Mouse (Mus musculus) heart, postnatal 14 days (tissue): Measurements from ENCODE around the gene Olfr1143. TPM values are rescaled to one million over a fixed set of nuclear protein-coding genes. Genes with fewer than 3 reads are reported as not detected.

Experiments used
- DNase-seq, 2 experiments: peaks; one replicate each; pipeline ENCODE4 v3.0.0; 2021 to 2022
- intact Hi-C: fragments of 180-260 bp; cut with DNase I; formaldehyde crosslinking; loops from one replicate; pipeline ENCODE4 v1.15.1; 2025
- long read RNA-seq, 2 experiments: library from polyadenylated mRNA; stranded (forward); transcript quantifications; one replicate each; pipeline ENCODE4 v2.0.0; 2021
- total RNA-seq, 2 experiments: library from RNA; stranded (reverse); gene quantifications; 2 replicates each; pipeline ENCODE4 v1.2.3; 2021

Olfr1143 gene
- total RNA-seq: not detected
- long read RNA-seq, experiment 1: 0 reads
- long read RNA-seq, experiment 2: 0 reads

DNA sequence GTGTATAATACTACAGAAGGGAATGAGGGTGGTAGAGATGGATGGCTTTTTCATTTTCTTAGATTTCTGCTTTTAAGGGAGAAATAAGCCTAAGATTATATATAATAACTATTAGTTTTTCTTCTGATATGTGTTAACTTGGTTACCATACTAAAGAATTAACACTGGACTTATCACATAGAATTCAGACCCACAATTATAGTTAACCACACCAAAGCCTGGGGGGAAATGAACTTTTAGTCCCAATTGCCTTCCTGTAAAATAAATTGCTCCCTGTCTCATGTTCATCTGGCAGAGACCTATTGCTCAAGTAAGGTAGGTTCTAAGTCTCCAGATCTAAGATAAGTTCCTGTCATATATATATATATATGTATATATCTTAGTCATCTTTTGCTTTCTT is at the start of gene Olfr1143:
Gene Olfr1143 (plus strand): TSS at position 301 of the 400 bp plus-strand sequence.
- DNase-seq: no peak
- intact Hi-C loops: no loop called here

DNA sequence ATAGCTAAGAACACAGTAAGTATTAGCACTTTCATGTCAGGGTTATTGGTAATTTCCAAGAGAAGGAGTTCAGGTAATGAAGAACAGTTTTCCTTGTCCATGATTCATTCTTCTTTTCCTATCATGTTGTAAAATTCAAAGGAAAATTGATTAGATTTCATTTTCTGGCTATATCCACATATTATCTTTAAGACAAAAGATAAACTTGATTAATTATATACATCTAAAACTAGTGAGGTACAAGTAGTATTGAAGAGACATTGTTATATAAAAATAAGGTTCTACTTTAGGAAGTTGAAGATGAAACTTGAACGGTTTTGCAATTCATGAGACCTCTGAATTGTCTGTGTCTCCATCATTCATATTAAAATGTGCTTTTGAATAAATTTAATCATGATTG is 46.5 kb upstream of the Olfr1143 start, which contains the start of gene Olfr1141:
Gene Olfr1141 (minus strand): TSS at position 101 of the 400 bp plus-strand sequence.
- intact Hi-C loops: no loop called here
- DNase-seq: no peak

DNA sequence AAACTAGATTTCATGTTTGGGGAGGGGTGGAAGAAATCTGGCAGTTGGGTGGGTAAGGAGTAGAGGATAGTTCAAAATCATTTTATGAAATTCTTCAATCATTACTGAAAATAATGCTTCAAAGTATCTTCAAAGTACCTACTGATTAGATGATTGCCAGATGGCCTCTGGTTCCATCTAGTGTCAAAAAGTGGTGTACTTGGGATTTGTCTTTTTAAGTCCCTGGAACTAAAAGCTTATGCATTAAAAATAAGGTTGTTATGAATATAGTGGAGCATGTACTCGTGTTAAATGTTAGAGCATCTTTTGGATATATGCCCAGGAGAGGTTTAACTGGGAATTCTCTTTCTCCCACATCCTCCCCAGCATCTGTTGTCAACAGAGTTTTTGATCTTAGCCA is 24.2 kb upstream of the Olfr1143 start:
- DNase-seq: no peak
- intact Hi-C loops: no loop called here

DNA sequence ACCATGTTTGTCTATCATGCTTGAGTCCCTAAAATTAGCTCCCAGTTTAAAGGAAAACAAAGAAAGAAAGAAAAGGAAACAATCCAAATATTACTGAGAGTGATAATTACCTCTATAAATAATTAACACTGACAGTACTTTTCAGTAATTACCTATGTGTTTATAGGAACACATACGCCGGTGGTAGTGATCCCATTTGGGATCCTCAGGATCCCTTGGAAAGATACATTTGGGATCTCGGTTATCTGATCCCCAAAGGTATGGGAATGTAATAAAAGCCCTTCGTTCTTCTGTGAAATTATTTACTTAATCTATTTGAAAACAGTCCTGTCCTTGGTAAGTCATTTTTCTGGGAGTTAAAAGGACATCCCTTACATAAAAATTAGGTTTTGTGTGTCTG is 21.2 kb upstream of the Olfr1143 start, which contains the start of gene Olfr152:
Gene Olfr152 (plus strand): TSS at position 301 of the 400 bp plus-strand sequence.
- DNase-seq: no peak
- intact Hi-C loops: no loop called here

DNA sequence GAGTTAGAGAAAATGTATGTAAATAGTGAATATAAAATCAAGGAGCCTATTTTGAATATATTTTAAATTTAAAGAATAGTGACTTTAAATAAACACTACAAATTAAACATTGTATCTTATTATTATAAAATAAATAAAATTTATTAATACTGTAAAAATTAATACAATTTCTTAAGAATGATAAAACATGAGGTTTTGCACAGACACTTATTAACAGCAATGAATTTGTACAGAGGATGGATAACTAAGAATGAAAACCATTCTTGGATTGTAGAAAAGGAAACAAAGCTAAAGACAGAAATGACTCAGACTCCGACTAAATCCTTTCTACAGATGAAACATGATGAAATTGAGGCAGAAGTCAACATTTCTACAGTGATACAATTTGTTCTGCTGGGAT is 9.1 kb downstream of the Olfr1143 start, which contains the start of gene Olfr1145:
Gene Olfr1145 (plus strand): TSS at position 301 of the 400 bp plus-strand sequence.
- intact Hi-C loops: no loop called here
- no peak for DNase-seq

DNA sequence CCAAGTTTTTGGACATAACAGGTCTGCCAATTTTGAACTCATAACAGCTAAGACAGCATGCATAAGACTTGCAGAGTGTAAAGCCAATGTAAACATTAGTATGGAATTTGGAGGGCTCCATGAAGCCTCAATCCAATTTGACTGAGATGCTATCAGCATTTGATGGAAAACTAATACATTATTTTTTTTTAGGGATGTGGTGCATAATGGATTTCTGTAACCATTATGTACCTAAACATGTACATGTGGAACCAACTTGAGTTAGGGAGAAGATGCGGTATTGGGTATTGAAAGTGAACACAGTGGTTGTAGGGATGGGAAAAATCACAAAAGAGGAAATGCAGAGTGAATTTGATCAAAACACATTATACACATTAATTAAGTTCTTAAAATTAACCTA is 29.8 kb downstream of the Olfr1143 start, which contains the start of gene Olfr1148:
Gene Olfr1148 (plus strand): TSS at position 301 of the 400 bp plus-strand sequence.
- DNase-seq: no peak
- intact Hi-C loops: no loop called here

DNA sequence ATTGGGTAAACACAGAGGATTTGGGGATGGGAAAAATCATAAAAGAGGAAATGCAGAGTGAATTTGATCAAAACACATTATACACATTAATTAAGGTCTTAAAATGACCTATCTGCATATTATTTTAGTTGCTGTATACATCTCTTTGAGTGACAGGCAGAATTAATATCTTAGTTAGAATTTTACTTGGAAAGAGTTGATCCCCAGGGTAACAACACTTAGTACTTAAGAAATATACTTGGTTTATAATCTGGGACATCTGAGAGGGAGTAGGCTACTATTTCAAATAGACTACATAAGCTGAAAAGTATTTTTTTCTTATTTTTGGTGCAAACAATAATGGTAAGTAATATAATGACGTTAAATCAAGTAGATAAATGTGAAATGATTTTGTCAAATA is 43.3 kb downstream of the Olfr1143 start, which contains the start of gene Olfr1150-ps1:
Gene Olfr1150-ps1 (plus strand): TSS at position 301 of the 400 bp plus-strand sequence.
- intact Hi-C loops: no loop called here
- DNase-seq: no peak

Other genes with a start within 250 kb of the Olfr1143 start
- gene Olfr1129, start 226.7 kb upstream of the Olfr1143 start, total RNA-seq: not detected
- not detected for gene Olfr1130, start 194.4 kb upstream of the Olfr1143 start, total RNA-seq
- gene Olfr1131, start 173.5 kb upstream of the Olfr1143 start, total RNA-seq: not detected
- gene Olfr1132, start 163.1 kb upstream of the Olfr1143 start, total RNA-seq: not detected
- not detected for gene Olfr1133, start 153.2 kb upstream of the Olfr1143 start, total RNA-seq
- gene Olfr1134, start 142.1 kb upstream of the Olfr1143 start, total RNA-seq: not detected
- gene Olfr1135, start 126.9 kb upstream of the Olfr1143 start, total RNA-seq: not detected
- not detected for gene Olfr1136, start 106.6 kb upstream of the Olfr1143 start, total RNA-seq
- not detected for gene Olfr1137, start 87.4 kb upstream of the Olfr1143 start, total RNA-seq
- not detected for gene Olfr1138, start 60.6 kb upstream of the Olfr1143 start, total RNA-seq
- gene Olfr1140, start 56.8 kb upstream of the Olfr1143 start, total RNA-seq: not detected
- gene Olfr1141, start 46.6 kb upstream of the Olfr1143 start, total RNA-seq: not detected
- not detected for gene Olfr152, start 21.1 kb upstream of the Olfr1143 start, total RNA-seq
- gene Olfr1145, start 9.2 kb downstream of the Olfr1143 start, total RNA-seq: not detected
- not detected for gene Olfr1148, start 29.9 kb downstream of the Olfr1143 start, total RNA-seq
- gene Olfr1150-ps1, start 43.4 kb downstream of the Olfr1143 start, total RNA-seq: not detected
- not detected for gene Olfr1151, start 55.3 kb downstream of the Olfr1143 start, total RNA-seq
- gene Olfr1152, start 65.9 kb downstream of the Olfr1143 start, total RNA-seq: not detected
- not detected for gene Olfr1153, start 94.4 kb downstream of the Olfr1143 start, total RNA-seq
- not detected for gene Olfr1154, start 104.6 kb downstream of the Olfr1143 start, total RNA-seq
- gene Olfr1155, start 144.5 kb downstream of the Olfr1143 start, total RNA-seq: not detected
- gene Olfr1156, start 152.5 kb downstream of the Olfr1143 start, total RNA-seq: not detected
- gene Olfr1157, start 167.7 kb downstream of the Olfr1143 start, total RNA-seq: not detected
- gene Olfr74, start 174.1 kb downstream of the Olfr1143 start, total RNA-seq: not detected
- gene Olfr1158, start 189.5 kb downstream of the Olfr1143 start, total RNA-seq: not detected
- not detected for gene Olfr1160, start 207.7 kb downstream of the Olfr1143 start, total RNA-seq
- gene Olfr1161, start 222.2 kb downstream of the Olfr1143 start, total RNA-seq: not detected
- gene Olfr73, start 237.1 kb downstream of the Olfr1143 start, total RNA-seq: not detected